Mouse (Mus musculus): ENCODE data around the gene Med6.
A peak's percentile ranks its signal among the peaks of the same experiment; 100 is the strongest.

Gene Med6

DNA sequence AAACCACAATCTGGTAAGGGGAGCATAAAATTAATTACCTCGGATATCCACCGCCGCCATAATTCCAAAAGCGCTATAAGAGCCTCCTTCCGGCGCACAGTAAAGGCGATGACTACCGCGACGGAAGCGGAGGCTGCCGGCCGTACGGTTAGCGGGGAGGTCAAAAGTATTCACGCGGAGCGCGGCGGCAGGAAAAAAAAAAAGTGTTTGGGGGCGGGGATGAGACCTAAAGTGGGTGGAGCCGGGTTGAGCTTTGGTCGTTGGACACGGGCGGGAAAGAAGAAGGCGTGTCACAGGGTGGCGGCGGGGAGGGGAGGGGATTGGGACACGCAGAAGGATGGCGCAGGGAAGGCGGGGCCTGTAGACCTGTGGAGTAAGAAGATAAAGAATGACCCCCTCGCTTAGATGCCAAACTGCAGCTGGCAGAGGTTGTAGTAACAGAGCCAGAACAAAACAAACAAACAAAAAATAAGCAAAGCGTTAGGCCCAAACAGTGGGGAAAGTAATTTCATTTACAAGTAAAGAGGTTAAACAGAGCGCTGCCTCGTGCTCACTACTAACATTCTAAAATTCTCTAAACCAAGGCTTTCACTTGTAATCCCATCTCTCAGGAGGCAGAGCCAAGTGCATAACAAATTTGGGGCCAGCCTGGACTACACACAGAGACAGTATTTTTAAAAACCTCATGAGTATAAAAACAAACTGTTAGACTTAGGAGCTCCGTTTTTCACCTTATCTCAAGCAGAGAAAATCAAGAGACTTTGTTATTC is at the start of gene Med6:
Gene Med6, minus strand, starts transcription at position 107 of the 770 bp plus-strand sequence.
- peak; percentile 91 for DNase-seq (ENCODE audit: low spot score)

DNA sequence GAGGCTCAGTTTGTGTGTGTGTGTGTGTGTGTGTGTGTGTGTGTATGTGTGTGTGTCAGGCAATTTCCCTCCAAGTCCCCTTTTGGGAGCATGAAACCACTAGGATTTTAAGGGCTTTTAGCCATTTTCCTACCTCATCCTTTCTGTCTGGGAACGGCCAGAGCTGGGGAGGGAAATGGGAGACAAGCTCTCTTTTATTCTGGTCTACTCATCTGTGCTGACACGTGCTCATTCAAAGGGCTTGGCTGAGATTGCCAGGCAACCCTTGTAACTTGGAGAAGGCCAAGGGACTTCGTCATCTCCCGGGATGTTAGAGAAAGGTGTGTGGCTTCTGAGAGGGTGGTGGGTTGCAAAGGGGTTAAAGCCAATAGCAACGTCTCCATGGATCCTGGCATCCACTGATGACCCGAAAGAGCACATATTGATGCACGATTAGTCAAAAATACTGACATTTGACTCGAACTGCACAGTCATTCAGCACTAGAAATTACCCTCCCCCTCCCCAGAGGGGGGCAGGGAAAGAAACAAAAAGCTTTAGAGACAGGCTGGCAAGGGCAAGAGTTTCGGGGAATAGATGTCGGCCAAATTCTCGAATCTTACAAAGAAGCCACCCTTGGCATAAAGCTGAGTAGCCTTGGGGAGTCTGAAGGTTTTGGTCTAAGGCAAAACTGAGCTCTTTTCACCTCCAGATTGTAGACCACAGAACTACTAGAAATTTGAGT is 47.7 kb upstream of the Med6 start:
- DNase-seq (ENCODE audit: low spot score), result no peak

DNA sequence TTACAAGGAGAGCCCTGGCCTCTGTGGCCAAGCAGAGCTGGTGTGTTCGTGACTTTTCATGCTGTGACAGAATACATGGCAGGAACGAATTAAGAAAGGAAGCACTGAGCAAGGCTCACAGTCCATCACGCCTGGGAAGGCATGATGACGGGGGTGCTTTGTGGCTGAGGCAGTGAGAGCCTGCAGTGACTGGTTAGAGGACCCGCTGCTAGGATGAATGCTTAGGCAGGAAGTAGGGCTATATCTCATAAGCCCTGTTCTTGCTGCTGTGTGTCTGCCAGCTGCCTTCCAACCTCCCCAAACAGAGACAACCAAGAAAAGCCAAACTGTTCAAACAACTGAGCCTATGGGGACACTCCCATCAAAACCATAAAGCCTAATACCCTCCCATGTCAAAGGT is 45.8 kb upstream of the Med6 start:
- DNase-seq (ENCODE audit: low spot score), result no peak

DNA sequence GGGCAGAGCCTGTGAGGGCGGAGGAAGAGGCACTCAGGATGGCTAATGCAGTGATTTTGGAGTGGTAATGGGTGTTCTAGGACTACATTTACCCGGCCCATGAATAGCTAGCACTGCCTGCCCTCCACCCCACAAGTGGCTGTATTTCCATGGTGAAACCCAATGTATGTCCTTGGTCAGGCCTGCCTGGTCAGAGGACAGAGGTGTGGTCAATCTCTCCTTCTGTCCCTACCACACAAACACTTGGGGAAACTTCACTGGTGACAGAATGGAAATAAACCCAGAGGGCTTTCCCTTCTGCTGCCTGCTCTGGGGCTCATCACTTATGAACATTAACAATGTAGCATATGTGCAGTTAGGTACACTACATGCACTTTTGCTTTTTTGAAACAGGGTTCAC is 38.4 kb upstream of the Med6 start:
- no peak for DNase-seq (ENCODE audit: low spot score)

DNA sequence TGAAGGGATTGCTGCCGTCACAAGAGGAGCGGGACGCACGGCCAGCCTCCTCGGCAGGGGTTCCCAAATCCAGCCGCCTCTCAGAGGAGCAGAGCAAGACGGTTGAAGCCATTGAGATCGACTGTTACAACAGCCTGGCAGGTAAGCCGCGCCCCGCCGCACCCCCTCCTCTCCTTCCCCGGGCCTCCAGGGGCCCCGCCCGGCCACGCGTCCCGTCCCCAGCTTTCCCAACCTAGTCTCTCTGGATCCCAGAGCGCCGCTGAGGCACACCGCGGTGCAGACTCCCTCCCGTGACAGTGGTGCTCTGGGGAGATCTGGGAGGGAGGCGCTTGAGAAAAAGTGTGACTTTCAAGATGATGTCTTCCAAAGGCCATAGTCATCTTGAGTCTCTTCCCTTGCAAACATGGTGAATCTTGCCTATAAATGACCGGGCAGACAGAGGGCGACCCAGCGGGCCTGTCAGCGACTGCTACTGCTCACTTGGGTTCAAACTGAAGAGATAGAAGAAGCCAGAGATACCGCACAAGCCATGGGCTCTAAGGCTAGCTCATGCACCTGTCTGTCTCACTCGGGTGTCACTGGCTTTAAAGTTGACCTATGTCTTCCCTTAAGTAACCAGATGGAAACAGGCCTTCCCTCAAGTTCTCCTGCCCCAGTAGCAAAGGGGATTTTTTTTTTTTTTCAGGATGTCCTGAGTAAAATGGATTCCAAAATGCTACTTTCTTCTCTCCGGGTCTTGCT is 37.0 kb upstream of the Med6 start:
- no peak for DNase-seq (ENCODE audit: low spot score)

DNA sequence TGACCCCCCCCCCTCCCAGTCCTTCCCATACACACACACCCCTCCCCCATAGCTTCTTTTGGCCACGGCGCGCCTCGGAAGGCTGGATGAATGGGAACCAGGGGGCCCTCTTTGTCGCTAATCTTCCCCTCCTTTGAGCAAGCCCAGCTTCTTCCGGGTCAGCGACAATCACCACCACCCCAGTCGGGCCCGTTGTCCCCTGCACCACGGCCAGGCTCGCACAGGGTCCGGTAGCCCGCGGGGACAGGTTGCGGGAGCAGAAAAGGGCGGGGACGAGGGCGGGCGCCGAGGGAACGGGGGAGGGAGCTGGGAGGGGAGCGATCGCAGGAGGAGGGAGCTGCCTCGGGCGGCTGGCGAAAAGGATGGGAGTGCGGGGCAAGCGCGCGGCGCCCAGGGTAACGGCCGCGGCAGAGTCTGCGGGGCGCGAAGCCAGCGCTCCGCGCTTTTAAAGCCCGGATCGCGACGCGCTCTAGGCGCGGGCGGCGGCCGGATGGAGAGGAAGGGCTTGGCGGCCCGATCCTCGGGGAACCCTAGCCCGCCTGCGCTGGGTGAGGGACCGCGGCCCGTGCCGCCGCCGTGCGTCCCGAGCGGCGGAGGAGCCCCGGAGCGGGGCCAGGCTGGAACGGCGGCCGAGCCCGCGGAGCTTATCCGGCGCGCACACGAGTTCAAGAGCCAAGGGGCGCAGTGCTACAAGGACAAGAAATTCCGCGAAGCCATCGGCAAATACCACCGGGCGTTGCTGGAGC is 36.3 kb upstream of the Med6 start, which contains the start of gene Ttc9:
Gene Ttc9, plus strand, starts transcription at position 335 of the 746 bp plus-strand sequence.
- DNase-seq (ENCODE audit: low spot score), result no peak

DNA sequence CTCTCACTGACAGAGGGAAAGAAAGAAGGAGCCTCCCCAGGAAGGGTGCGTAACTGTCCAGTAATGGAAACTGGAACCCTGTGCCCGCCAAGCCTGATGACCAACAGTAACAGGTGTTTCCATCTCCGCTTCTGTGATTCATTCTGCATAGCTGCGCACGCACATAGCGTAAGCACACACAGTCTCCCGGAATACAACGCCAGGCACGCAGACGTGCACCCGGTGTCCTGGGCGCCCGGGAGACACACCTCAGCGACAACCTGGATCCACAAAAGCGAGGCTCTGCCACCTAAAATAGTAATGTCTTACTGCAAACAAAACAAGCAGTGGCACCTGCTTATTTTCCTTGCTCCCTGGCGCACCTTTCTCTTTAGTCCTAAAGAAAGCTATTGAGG is 35.7 kb upstream of the Med6 start:
- no peak for DNase-seq (ENCODE audit: low spot score)

DNA sequence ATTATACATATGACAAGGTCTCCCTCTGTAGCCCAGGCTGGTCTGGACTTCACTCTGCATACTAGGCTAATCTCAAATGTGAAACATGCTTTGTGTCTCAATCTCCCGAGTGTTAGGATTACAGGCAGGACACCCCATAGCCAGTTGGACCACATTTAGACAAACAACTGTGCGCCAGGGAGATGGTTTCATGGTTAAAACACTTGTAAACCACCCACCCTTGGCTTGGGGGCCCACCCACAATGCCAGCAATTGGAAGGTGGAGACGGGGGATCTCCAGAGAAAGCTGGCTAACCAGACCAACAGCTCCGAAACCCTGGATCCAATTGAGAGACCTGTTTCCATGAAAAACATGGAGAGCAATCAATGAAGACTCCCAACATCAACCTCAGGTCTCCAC is 33.3 kb upstream of the Med6 start:
- DNase-seq (ENCODE audit: low spot score), result no peak

DNA sequence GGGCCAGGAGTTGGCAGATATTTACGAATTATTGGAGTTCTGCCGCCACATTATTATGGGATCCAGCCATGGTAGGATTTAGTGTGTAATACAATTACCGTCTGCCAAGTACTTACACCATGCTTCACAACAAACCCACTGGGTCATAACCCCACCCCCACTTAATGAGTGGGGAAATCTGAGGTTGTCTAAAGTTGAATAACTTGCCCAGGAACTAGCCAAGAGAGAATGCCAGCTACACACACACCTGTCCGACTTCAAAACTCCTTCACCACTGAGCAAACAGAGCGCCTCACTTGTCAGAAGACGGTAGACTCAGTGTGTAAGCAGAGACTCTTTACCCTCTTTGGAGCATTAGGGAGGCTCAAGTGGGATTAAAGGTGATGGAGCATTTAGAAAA is 32.6 kb upstream of the Med6 start:
- DNase-seq (ENCODE audit: low spot score), result no peak

DNA sequence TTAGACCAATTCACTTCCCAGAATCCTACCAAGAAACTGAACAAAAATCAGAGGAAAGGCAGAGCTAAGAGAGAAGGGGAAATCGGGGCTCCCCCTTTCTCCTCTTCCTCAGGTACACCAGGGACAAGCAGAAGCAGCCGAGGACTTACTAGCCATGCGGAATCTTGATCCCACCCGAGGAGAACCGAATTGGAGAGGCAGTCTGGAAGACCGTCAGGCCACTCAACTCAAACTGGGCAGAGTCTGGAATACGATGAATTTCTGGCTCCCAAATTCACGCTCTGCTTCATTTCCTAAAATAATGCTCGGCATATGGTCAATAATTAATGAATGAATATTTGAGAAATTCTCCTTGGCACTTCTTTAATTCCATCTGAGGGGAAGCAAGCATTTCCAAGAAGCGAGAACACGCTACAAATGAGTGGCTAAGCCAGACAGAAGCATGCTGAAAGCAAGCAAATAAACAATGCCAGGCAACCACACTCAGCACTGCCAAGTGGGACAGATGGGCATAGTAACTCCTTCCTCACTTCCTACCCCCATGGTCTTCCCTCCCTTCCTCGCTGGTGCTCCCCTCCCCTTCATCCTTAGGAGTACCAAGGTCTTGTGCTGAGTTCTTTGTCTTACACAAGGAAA is 31.5 kb upstream of the Med6 start:
- no peak for DNase-seq (ENCODE audit: low spot score)

DNA sequence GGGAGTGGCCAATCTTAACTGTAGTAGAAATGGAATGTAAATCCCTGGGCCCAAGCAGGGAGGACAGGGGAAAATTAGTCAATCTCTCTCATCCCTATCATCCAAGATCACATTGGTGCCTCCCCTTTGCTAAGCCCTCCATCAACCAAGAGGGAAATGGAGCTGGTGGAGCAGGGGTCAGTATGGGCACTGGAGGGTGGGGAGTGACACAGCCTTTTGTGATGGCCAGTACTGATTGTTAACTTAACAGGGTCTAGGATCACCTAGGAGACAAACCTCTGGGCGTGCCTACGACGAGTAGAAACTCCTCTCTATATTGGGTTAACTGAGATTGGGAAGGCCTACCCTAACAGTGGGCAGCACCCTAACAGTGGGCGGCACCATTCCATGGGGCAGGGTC is 28.6 kb upstream of the Med6 start:
- DNase-seq (ENCODE audit: low spot score), result no peak

DNA sequence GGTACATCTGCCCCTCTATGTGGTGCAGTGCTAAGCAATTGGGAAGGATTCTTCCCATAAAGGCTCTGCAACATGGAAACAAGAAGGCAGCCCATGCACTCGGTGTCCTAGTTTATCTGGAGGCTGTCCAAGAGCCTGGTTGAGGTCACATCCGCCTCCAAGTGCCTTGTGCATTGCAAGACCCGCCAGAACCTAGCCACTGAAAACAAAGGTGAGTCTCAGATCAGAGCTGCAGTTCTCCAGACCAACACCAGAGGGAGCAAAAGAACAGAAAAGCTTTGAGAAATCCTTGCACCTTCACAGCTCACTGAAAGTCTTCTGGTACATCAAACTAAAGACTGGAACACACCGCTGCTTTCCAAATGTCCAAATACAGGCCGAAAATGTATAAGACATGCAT is 24.5 kb upstream of the Med6 start:
- DNase-seq (ENCODE audit: low spot score), result no peak

DNA sequence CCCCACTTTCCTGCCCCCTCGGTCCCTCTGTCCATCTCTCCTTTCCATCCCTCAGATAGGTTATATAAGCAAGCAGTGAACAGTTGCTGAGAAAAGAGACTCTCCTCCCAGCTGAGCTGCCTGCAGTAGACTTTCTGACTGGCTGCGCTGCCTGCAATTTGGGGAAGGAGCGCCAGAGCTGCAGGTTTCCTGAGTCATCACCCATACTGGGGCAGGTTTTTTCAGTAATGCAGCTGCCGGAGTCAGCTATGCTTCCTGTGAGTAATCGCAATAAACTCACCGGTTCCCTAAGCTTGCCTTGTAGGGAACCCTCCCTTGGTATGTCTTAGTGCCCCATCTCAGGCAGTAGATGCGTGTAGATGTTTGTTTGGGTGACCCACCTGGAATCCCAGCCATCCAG is 22.2 kb upstream of the Med6 start:
- DNase-seq (ENCODE audit: low spot score), result no peak

DNA sequence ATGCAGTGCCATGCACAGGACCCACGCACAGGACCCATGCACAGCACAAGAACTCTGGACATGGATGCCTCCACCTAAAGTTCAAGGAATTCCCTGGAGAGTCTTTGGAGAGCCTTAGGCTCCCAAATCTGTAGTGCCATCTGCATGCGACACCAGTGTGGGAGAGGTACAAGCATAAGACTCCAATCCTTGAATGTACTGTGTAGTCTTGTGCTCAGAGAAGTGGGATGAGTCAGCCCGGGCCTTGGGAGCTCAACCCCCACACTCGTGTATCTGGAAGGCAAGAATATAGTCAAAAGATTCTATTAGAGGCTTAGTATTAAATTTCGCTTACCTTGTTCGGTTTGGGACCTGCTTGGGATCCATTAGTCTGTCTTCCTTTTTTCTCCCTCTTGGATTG is 21.0 kb upstream of the Med6 start:
- DNase-seq (ENCODE audit: low spot score), result no peak

DNA sequence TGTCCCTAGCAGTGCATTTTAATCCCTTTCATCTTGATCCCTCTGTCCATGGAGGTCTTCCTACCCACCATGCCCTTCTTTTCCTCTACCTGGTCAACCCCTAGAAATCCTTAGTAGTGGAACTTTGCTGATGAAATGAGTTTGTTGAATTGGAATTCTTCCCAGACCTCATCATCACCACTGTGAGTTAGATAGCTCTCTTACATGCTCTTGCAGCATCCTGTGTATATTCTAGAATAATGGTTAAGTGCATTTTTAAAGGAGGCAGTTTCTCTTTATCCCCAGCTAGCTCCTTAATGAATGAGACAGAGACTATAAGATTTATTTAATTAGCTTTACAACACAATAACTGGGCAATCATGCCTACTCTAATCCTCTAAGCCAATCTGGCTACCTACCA is 14.6 kb upstream of the Med6 start:
- DNase-seq (ENCODE audit: low spot score), result no peak

DNA sequence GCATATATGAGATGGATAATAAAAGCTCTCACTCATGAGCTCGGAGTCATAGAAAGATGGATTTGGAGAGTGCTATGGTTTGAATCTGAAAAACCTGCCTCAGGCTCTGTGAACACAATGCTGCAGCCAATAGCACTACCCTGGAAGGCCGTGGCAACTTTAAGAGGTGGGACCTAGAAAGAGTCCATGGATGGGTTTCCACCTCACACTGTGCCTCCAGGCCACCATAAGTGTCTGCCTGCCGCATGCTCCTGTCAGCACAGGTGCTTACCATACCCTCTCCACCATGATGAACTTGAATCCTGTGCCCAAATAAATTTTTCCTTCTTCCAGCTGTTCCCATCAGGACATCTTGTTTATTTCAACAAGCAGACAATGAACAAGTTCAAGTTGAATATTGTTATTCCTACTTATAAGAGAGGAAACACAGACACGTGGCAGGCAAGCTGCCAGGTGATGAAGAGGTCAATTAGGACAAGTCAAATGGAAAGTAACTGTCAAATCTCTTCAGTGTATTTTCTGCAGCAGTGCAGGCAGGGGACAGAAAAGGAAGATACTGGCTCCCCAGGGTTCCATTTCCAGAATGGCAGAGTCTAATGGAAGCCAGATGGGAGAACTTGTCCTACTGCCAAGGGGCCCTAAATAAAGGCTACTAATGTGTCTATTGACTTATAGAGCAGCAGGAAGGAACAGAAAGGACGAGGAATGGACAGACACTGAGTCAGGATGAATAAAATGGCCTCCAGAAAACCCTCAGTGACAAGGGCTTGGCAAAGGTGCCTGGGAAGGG is 10.4 kb upstream of the Med6 start:
- DNase-seq (ENCODE audit: low spot score), result no peak

DNA sequence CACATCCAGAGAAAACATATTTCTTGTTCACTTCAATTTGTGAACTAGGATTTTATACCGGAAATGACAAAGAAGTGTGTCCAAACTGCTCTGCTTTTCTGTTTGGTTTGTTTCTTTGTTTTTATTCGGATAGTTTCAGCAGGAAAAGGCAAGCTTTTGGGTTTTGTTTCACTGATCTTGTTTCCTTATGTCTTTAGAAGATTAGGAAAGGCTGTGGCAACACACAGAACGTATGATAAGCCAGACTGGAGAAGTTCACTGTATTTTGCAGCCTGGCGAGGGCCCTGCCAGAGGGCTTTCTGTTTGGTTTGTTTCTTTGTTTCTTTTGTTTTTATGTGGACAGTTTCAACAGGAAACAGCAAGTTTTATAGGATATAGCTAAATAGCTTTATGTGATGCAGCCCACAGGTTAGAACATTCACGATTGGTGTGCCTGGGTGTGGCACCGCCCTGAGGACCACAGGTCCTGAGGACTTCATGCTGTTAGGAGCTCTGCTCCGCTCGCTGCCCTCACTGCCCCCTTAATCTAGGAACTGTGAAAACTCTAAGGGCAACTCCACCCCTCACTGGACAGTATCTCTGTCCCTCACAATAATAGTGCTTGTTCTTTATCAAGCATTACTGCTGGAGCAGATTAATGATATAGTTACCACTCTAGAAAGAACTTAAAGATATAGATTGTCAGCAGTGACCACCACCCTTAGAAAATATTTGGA is 1.9 kb upstream of the Med6 start:
- no peak for DNase-seq (ENCODE audit: low spot score)

DNA sequence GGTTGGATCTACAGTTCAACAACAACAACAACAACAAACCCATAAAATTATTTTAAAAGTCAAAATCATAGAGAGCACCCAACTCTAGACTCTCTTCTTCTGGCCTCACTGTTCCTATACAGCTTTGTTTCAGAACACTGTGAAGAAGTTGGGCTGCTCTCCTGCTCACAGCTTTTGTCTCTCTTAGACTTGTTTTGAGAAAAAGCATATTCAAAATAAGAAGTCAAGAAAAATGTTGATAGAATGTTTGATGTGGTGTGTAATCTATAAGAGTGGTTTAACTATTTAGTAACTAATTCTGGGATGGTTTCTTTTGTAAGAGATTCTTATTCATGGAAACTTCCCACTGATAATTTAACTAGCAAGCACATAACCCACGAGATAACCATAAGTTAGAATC is 26.4 kb downstream of the Med6 start, which contains the start of gene Adam21:
Gene Adam21, minus strand, starts transcription at position 101 of the 400 bp plus-strand sequence.
- no peak for DNase-seq (ENCODE audit: low spot score)

DNA sequence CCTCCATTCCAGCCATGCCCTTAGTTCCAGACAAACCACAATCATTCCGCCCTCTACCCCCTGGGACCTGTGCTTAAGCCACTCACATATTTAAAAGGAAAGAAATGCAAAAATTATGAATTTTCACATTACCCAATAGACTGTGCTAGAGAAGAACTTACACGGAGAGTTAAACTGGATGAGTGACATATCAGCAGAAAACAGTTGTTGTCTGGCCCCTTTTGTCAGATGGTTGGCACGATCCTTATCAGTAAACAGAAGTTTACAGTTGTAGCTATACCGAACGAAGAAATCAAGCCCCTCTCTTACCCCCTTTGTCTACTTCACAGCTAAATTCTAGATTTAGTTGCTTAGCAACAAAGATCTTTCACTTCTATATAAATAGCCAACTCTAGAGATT is 26.9 kb downstream of the Med6 start:
- DNase-seq (ENCODE audit: low spot score), result no peak

DNA sequence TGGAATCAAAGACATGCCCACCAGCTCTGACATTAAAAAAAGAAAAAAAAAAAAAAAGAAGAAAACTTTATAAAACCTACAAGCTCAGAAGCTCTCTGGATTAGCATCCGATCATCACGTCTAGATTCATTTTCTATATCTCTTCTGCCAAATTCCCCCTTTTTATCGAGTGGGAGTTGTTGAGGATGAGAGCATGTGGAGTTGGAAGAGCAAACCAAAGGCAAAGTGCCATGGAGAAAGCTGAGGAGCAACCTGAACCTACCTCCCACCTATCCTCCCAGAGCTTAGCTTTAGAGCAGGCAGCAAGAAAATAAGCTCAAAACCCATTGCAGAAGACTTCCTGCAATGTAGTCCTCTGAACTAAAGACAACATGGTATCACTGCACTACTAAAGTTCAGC is 30.6 kb downstream of the Med6 start:
- no peak for DNase-seq (ENCODE audit: low spot score)

Data from ovary, adult 18-20 months (tissue).